Mouse (Mus musculus): ENCODE results near the gene Sergef. TPM values are rescaled to one million over a fixed set of nuclear protein-coding genes. Genes with fewer than 3 reads are reported as not detected.

Gene Sergef
- polyA plus RNA-seq, 1 experiment, result not detected

GRCm38 (mm10) chr7:46393718-46394511 lies 245.7 kb downstream of the Sergef start:
- Histone ChIP-seq H3K4me1 (ENCODE audit: control insufficient read depth, insufficient read depth, low read length) (peaks cover 5% of the 10 kb centered on the region), H3K4me3 (ENCODE audit: insufficient read depth, low read depth, low read length) (no peak overlapping the region), H3K27ac (ENCODE audit: insufficient read depth, low read depth, low read length) (no peak overlapping the region)
- TF ChIP-seq CTCF (IDR thresholded peaks at IDR 0.05; ENCODE audit: insufficient read depth, low read depth, low read length), result no peak
- TF ChIP-seq POLR2A (IDR thresholded peaks at IDR 0.05; ENCODE audit: insufficient read depth, low read depth, low read length), result no peak
- WGBS, result 48% methylated on average over 12 of the region's 12 CpGs

Other genes starting within 250 kb of the Sergef start
- gene Kcnc1, start 243.3 kb downstream of the Sergef start, polyA plus RNA-seq (2012; ENCODE audit: insufficient read depth, insufficient read length, low replicate concordance, missing spikeins), result 47.6 and 146 TPM in 2 replicates
- gene Tph1, start 32.7 kb upstream of the Sergef start, polyA plus RNA-seq (2012; ENCODE audit: insufficient read depth, insufficient read length, low replicate concordance, missing spikeins), result not detected in 2 replicates
- gene Saal1, start 70.9 kb upstream of the Sergef start, polyA plus RNA-seq (2012; ENCODE audit: insufficient read depth, insufficient read length, low replicate concordance, missing spikeins), result not detected in 2 replicates
- not detected in 2 replicates for gene Saa3, start 75.9 kb upstream of the Sergef start, polyA plus RNA-seq (2012; ENCODE audit: insufficient read depth, insufficient read length, low replicate concordance, missing spikeins)
- gene Saa4, start 92.8 kb upstream of the Sergef start, polyA plus RNA-seq (2012; ENCODE audit: insufficient read depth, insufficient read length, low replicate concordance, missing spikeins), result not detected in 2 replicates
- not detected in 2 replicates for gene Saa1, start 103.2 kb upstream of the Sergef start, polyA plus RNA-seq (2012; ENCODE audit: insufficient read depth, insufficient read length, low replicate concordance, missing spikeins)
- gene Saa2, start 112.0 kb upstream of the Sergef start, polyA plus RNA-seq (2012; ENCODE audit: insufficient read depth, insufficient read length, low replicate concordance, missing spikeins), result not detected in 2 replicates
- not detected in 2 replicates for gene Hps5, start 156.3 kb upstream of the Sergef start, polyA plus RNA-seq (2012; ENCODE audit: insufficient read depth, insufficient read length, low replicate concordance, missing spikeins)
- gene Gtf2h1, start 156.3 kb upstream of the Sergef start, polyA plus RNA-seq (2012; ENCODE audit: insufficient read depth, insufficient read length, low replicate concordance, missing spikeins), result not detected in 2 replicates
- gene Ldha, start 201.7 kb upstream of the Sergef start, polyA plus RNA-seq (2012; ENCODE audit: insufficient read depth, insufficient read length, low replicate concordance, missing spikeins), result not detected in 2 replicates
- gene Ldhc, start 221.4 kb upstream of the Sergef start, polyA plus RNA-seq (2012; ENCODE audit: insufficient read depth, insufficient read length, low replicate concordance, missing spikeins), result not detected in 2 replicates

Data from olfactory bulb, adult 2 months (tissue).